Mouse (Mus musculus) spleen, postnatal 14 days (tissue): ENCODE measurements around the gene Car14.
"Not testable (repeated sequence)": the region's sequence is repeated elsewhere in the genome, so short reads cannot be mapped to it uniquely, and the experiment has no call there.

Experiments used
- DNase-seq, 2 experiments: peaks; one replicate each; pipeline ENCODE4 v3.0.0; 2021 to 2022; ENCODE audit warnings: low spot score in 2 of 2

The Car14 gene

DNA sequence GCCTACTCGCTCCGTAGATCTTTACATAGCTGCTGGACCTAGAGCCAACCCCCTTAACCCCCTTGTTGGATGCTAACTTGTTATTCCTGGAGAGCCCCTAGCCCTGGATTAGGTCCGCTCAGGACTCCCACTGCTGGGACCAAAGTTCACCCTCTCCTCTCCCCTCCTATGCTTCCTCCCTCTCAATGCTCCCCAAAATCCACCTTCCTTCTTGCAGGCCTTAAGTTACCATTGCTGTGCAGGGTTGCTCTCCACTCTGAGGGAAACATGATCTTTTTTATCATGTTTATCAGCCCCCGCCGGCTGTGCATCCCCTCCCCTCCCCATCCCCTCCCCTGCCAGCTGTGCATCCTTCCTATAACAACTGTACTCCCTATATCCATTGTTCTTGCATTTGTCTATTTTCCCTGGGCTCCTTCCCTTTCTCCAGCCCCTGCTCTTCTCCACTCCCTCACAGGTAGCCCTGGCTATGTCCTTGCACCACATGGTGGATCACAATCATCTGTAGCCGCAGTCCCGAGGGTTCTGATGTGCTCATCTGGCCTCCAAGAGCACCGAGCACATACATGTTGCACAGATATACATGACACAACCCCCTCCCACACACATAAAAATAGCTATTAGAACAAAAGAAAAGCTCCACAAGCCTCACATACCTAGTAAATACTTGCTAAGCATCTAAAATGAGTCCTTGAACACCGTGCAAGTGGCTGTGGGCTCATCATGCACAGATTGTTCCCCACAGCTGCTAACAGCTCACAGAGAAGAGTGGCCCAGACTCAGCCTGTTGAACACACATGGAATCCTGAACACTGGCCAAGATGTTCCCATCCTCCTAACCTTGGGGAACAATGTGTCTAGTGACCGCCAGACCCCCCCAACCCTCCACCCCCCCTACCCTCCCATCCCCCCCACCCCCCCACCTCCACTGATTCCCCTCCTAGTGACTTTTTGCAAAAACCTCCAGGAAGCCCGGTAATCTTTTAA lies 12.1 kb downstream of the Car14 start:
- DNase-seq, result no peak

DNA sequence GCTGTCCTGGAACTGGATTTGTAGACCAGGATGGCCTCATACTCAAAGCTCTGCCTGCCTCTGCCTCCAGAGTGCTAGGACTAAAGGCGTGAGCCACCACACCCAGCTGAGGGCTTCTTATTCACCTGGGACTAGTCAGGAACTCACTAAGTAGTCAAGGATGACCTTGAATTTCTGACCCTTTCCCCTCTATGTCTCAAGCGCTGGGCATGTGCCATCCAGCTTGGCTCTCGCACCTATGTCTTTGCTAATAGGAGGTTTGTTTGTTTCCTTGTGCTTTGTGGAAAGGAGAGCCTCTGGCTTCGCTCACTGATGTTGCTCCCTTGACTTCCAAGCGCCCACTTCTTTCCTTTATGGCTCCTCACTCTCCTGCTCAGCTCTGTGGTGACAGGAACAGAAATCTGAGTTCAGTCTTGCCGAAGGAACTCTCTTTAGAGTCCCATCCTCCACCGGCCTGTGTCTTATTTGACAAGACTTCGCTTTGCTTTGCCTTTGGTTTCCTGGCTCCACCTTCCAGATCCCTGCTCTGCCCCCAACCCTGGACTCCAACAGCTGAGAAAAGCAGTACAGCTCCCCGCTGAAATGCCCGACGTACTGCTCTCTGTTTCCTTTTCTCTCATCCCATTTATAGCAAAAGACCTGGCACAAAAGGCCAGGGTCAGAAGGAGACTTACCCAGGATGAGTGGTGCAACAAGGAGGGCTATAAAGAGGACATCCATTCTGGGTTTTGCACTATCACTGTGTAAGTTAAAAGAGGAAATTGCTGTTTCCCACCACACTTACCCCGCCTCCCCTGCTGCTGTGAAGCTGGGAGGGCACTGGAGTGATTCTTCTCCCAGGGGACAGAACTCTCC lies 13.1 kb downstream of the Car14 start, which contains the start of gene BC028528:
Gene BC028528, minus strand, starts transcription at position 795 of the 855 bp plus-strand sequence.
- peak; percentile 26 to 39 for DNase-seq

DNA sequence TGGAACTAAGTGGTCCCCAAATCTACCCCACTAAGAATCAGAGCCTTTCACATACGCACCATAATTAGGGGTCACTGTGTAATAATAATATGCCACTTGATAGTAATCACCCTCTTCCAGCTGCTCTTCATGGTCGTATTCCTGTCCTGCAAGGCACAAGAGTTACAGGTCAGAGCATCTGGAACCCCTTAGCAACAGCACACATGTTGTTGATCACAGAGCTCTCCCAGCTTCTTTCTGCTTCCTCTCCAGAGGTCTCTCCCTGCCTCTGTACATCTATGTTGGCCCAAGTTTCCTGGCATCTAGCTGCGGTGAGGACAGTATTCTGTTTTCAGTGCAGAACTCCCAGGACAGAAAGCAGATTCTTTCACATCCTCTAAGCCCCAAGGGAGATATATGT lies 14.8 kb downstream of the Car14 start:
- DNase-seq, result no peak

DNA sequence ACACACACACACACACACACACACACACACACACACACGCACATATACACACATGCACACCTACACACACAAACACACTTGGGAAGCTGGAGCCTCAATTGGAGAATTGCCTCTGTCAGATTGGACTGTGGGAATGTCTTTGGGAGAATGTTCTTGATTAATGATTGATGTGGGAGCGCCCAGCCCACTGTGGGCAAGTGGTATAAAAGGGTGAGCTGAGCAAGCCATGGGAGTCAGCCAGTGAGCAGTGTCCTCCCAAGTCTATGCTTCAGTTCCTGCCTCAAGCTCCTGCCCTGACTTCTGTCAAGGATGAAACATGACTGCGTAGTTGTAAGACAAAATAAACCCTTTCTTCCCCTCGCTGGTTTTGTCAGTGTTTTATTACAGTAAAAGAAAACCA lies 16.9 kb downstream of the Car14 start:
- no peak for DNase-seq

DNA sequence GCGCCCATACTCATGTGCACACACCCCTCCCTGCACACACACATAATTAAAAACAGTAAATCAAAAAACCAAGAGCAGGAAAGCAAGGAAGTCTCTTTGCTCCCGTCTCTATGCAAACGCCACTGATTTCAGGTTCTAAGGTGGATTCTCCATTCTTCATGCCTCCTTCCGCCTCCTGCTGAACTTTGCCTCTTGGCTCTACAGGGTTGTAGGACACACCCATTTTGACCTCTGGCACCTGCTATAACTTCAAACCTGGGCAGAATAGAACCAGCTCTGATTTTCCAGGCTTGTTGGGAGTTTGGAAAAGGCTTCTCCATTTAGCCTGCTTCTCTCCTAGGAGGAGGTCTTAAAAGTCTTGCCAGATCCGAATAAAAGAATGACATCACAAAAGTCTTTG lies 20.1 kb downstream of the Car14 start:
- no peak for DNase-seq

DNA sequence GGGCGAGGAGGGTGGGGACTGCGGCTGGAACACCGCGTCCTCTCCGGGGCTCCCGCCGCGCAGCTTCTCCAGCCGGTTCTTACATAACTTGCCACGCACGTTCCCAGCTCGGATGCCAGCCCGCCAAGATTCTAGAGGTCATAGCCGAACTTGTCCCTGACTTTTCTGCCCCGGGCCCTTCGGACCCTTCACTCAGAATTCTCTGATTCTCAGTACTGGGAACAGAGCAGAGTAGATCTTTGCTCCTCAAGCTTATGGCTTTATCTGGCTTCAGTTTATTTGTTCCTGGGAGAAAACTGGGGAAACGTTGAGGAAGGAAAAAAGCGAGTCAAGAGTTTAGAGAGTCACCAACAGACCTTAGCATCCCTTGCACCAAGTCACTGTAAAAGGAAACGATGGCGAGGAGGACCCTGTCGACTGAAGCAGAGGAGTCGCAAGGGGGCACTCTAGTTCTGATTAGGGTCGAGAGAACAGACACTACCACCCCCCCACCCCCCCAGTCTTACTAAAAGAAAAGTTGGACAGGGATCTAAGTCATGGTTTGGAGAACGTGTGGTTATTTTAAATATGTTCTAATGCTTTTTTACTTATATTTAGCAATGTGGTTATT lies 21.6 kb downstream of the Car14 start:
- DNase-seq, result peak in 1 of 2 experiments; percentile 56

DNA sequence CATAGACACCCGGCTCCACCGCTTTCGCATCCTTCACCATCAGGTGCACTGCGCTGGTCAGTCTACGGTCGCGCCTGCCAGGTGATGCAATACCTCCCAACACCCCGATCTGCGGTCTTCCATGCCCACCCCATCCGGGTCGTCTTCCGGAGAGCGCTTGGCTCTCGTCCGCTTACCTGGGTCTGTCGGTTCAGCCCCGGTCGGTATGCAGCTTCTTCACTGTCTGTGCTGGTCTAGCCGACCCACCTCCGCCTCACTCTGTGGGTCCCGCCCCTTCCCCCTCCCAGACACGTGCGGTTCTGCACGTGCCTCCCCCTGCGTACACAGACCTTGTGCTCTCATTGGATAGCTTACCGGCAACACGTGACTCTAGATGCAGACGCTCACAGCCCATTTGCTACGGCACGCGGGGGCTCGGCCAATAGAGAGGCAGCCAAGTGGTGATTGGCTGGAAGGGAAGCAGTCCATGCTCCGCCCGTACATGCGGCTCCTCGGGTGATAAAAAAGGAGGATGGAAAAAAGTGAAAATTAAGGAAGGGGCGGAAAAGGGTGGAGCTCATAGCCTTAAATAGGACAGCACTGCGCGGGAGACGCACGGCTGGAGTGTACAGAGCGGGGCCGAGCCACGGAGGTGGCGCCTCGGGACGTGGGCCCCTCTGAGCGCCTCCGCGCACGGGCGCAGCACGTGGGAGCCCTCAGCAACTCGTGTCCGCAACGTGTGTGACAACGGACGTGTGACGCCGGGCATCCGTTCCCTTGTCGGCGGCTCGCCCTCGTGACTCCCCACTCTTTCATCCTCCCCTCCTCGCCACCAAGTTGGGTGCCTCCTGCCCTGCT lies 22.3 kb downstream of the Car14 start, which contains the start of gene Ciart:
Gene Ciart, minus strand, starts transcription at position 273 of the 837 bp plus-strand sequence.
- peak; percentile 66 to 70 for DNase-seq

DNA sequence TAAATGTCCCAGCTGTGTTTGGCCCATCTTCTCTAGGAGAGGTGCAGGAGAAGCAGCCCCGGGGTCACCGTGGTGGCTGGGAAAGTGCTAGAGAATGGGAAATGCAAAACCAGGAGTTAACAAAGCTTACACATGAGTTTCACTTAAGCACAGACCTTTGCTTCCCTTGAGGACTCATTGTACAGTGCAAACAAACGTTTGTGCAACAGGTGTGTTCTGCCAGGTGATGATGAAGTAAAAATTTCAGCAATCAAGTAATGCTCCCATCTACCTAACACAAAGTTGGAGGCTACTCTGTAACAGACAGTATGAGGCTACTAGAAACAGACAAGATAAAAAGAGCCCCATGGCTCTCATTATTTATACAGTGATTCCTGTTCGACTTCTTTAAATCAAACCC lies 25.4 kb downstream of the Car14 start:
- no peak for DNase-seq

DNA sequence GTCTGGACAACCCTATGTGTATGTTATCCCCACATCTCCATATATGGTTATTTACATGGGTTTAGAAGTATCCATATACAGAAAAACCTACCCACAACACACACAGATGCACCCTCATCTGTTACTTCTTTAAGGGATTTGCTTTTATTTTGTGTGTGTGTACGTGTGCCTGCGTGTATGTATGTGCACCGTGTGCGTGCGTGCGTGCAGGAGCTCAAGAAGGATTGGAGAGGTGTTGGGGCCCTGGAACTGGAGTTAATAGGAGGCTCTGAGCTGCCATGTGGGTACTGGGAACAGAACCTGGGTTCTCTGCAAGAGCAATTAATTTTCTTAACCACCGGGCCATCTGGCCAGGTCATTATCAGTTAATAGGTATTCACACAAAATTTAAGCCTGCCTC lies 32.4 kb downstream of the Car14 start:
- DNase-seq, result no peak

DNA sequence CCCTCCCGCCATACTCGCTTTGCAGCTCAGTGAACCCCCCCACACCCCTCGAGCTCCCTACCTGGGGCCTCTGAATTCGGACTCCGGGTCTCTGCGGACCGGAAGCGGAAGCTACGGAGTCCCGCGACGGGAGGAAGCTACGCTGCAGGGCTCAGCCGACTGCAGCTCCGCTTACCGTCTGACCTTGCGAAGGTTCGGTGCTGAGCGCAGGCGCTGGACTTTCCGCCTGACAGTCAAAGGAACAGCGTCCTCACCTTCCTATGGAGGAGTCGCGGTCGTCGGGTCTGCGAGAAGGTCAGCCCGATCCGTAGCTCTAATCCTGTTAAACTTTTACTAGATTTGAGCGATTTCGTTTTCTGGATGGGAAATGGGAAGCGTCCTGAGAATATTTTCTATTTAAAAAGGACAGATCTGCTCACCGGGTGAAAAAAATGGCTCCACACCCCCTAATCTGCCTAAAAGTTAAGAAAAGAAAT lies 33.1 kb downstream of the Car14 start, which contains the start of gene Mrps21:
Gene Mrps21, minus strand, starts transcription at position 128 of the 476 bp plus-strand sequence.
- peak; percentile 67 to 75 for DNase-seq

DNA sequence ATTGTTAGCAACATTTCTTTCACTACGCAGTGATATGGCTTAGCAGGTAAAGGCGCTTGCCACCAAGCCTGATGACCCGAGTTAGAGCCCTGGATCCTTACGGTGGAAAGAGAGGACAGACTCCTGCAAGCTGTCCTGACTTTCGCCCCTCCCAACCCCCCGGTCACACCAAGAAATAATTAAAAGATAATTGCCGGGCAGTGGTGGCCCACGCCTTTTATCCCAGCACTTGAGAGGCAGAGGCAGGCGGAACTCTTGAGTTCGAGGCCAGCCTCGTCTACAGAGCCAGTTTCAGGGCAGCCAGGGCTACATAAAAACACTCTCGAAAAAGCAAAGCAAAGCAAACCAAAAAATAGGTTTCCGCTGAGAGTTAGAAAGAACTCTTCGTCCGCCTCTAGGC lies 33.5 kb downstream of the Car14 start:
- DNase-seq, result no peak

DNA sequence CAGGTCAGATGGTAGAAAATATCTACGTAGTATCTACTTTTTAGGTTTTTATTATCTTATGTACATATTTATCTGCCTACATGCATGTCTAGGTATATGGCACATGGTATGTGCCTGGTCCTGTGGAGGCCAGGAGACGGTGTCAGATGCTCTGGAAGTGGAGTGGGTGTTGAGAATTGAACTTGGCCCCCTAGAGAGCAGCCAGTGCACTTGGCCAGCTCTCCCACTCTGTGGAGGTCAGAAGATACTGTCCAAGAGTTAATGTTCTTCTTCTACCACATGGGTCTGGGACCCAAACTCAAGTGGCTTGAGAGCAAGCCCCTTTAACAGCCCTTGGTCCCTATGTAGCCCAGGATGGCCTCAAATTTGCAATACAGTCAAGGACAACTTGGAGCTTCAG lies 37.1 kb downstream of the Car14 start:
- DNase-seq, result no peak

DNA sequence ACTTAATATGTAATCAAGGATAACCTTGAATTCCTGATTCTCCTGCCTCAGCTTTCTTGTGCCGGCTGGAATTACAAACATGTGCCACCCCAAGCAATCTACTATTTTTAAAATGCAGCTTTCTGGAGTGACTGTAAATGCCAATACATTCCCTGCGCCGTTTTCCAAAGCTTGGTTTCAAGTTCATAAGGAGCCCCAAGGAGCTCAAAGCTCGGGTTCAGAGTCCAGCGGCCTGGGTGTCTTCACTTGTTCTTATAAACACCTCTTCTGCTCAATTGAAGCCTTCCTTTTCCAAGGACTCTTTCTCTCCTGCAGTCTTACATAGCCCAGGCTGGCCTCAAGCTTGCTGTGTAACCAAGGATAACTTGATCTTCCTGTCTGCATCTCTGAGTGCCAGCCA lies 38.4 kb downstream of the Car14 start:
- DNase-seq, result no peak

DNA sequence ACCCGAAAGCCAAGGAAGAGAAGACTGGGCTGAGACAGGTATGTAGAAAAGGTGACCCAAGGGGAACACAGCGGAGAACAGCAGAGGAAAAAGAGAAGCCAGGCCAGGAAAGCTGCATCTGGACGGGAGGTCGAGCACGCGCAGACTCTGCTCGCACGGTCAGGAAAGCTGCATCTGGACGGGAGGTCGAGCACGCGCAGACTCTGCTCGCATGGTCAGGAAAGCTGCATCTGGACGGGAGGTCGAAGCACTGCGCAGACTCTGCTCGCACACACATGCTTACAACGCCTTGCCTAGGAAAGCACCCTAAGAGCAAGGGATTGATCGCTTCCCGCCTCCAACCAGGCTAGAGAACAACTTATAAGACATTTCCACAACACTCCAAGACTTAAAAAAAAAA lies 38.9 kb downstream of the Car14 start:
- DNase-seq, result no peak

DNA sequence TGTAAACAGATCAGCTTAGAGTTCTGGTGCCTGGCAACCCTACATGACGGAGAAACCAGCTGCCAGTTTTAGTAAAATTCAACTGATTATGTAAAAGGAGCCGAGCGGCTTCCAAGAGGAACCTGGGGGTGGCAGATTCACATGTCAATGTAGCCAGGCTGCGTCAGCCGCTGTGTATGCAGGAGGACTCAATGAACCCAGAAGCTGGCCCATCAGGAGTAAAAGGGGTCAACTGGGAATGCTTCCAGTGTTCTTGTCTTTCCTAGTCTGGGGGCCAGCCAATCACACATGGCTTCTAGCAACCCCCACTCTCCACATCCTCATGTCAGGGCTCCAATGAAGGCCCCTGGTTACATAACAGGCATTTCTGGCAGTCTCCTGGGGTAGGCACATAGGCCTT lies 39.4 kb downstream of the Car14 start:
- DNase-seq, result no peak

DNA sequence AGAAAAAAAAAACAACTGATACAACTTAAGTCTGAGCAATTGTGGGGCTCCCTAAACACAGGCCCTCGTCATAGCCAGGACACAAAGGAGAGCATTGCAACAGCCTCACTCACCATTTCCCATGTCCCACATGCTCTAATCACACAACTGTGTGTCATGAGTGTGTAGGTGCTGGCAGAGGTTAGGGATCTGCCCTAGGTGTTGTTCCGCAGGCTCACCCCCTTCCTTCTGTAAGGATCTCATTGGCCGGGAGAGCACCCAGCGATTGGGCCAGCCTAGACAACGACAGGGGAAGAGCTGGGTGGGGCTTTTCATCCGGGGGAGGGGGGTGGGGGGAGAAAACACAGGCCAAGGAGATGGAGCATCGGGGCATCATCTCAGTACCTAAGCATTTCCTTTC lies 40.9 kb downstream of the Car14 start:
- DNase-seq, result no peak

DNA sequence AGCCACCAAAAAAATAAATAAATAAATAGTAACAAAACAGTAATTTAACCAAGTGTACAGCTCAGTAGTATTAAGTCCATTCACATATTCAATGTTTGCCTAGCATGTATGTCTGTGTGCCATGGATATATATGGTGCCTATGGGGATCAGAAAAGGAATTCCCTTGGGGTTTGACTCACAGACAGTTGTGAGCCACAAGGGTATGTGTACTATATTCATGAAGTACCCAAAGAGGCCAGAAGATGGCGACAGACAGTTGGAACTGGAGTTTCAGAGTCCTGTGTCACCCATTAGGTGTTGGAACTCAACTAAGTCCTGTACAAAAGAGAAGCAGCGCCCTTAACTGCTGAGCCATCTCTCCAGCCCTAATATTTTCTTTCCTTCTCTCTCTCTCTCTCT lies 42.7 kb downstream of the Car14 start:
- peak in 1 of 2 experiments; percentile 78 for DNase-seq

DNA sequence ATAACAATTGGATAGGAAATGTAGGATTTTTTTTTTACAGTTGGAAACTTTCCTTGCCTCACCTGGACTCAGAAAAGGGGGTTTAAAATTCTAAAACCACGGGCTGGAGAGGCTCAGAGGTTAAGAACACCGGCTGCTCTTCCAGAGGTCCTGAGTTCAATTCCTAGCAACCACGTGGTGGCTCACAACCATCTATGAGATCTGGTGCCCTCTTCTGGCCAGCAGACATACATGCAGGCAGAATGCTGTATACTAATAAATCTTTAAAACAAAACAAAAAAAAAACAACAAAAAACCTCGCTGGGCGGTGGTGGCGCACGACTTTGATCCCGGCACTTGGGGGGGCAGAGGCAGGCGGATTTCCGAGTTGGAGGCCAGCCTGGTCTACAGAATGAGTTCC lies 43.3 kb downstream of the Car14 start:
- peak in 1 of 2 experiments; percentile 24 for DNase-seq

DNA sequence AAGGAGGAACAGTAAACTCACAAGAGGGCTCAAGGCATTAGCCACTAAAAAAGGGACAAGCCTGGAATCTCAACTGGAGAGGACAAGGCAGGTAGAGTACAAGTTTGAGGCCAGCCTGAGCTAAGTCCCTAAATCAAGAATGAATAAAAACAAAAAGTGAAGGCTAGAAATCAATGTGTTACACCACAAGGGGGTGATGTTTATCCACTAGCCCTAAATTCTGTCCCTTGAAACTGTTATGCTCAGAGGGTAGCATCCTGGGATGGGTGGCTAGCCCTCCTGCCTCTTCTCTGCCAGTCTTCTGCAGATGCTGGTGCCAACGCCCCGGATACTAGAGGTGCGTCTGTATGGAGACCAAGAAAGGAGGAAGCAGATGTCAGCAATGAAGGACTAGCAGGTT lies 44.2 kb downstream of the Car14 start:
- no peak for DNase-seq

DNA sequence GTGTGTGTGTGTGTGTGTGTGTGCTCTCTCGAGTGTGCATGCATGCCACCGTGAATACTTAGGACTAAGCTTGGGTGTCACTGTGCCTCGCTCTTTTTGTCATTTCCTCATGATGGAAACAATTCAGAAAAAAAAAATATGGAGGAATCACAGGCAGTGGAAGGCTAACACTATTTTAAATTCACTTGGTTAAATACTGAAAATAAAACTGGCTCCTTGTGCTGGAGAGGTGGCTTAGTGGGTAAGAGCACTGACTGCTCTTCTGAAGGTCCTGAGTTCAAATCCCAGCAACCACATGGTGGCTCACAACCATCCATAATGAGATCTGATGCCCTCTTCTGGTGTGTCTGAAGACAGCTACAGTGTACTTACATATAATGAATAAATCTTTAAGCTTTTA lies 46.2 kb downstream of the Car14 start:
- DNase-seq, result not testable (repeated sequence)

DNA sequence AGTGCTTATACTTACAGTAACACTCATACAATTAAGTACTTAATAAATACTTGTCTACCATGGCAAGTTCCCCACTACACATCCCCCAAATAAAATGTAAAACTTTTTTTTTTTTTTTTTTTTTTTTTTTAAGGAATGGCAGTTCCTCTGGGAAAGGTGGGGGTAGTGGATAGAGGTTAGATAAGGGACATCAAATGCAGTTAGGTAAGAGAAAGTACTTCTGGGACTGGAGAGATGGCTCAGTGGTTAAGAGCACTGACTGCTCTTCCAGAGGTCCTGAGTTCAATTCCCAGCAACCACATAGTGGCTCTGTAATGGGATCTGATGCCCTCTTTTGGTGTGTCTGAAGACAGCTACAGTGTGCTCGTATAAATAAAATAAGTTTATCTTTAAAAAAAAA lies 47.4 kb downstream of the Car14 start:
- DNase-seq, result not testable (repeated sequence)
